Mouse (Mus musculus): ENCODE results near the gene Gm4353. TPM values are rescaled to one million over a fixed set of nuclear protein-coding genes. Genes with fewer than 3 reads are reported as not detected.
"Not testable (repeated sequence)": the region's sequence is repeated elsewhere in the genome, so short reads cannot be mapped to it uniquely, and the experiment has no call there.

The Gm4353 gene
- 1 to 10 TPM; 2.0 to 2.7 TPM for total RNA-seq (2021)
- long read RNA-seq, experiment 1: 0 reads
- long read RNA-seq, experiment 2, partial matches to known transcripts: 0 of 1 reads
- long read RNA-seq, experiment 2, other reads (novel, unspliced or antisense): 1 of 1 reads

- not testable (repeated sequence) for DNase-seq (ENCODE audit: low spot score in 2 of 2)
Measured at GRCm38 (mm10) chr7:116084366-116084765, at the start of gene Gm4353. Gm4353 (minus strand) TSS chr7:116084635.

- peak; percentile 60 to 78 for DNase-seq (ENCODE audit: low spot score in 2 of 2)
Measured at GRCm38 (mm10) chr7:116132078-116132477, 47.6 kb upstream of the Gm4353 start.

GRCm38 (mm10) chr7:116131390-116131789, 47.0 kb upstream of the Gm4353 start:
- DNase-seq (ENCODE audit: low spot score in 2 of 2): no peak

- DNase-seq (ENCODE audit: low spot score in 2 of 2): no peak
Measured at GRCm38 (mm10) chr7:116129374-116129773, 44.9 kb upstream of the Gm4353 start.

- DNase-seq (ENCODE audit: low spot score in 2 of 2): no peak
Measured at GRCm38 (mm10) chr7:116128286-116128685, 43.9 kb upstream of the Gm4353 start.

GRCm38 (mm10) chr7:116127052-116127451, 42.6 kb upstream of the Gm4353 start:
- DNase-seq (ENCODE audit: low spot score in 2 of 2): no peak

- no peak for DNase-seq (ENCODE audit: low spot score in 2 of 2)
Measured at GRCm38 (mm10) chr7:116125671-116126070, 41.2 kb upstream of the Gm4353 start.

- no peak for DNase-seq (ENCODE audit: low spot score in 2 of 2)
Measured at GRCm38 (mm10) chr7:116124057-116124456, 39.6 kb upstream of the Gm4353 start.

GRCm38 (mm10) chr7:116123597-116123985, 39.2 kb upstream of the Gm4353 start:
- DNase-seq (ENCODE audit: low spot score in 2 of 2): no peak

- DNase-seq (ENCODE audit: low spot score in 2 of 2): no peak
Measured at GRCm38 (mm10) chr7:116122981-116123596, 38.7 kb upstream of the Gm4353 start.

GRCm38 (mm10) chr7:116121202-116121601, 36.8 kb upstream of the Gm4353 start:
- DNase-seq (ENCODE audit: low spot score in 2 of 2): no peak

- no peak for DNase-seq (ENCODE audit: low spot score in 2 of 2)
Measured at GRCm38 (mm10) chr7:116120737-116121136, 36.3 kb upstream of the Gm4353 start.

GRCm38 (mm10) chr7:116119306-116119857, 34.9 kb upstream of the Gm4353 start:
- DNase-seq (ENCODE audit: low spot score in 2 of 2): no peak

- peak in 1 of 2 experiments; percentile 10 for DNase-seq (ENCODE audit: low spot score in 2 of 2)
Measured at GRCm38 (mm10) chr7:116115991-116116390, 31.6 kb upstream of the Gm4353 start.

- DNase-seq (ENCODE audit: low spot score in 2 of 2): peak in 1 of 2 experiments; percentile 12
Measured at GRCm38 (mm10) chr7:116115216-116115930, 30.9 kb upstream of the Gm4353 start.

GRCm38 (mm10) chr7:116111546-116111945, 27.1 kb upstream of the Gm4353 start:
- no peak for DNase-seq (ENCODE audit: low spot score in 2 of 2)

- DNase-seq (ENCODE audit: low spot score in 2 of 2): no peak
Measured at GRCm38 (mm10) chr7:116110661-116111060, 26.2 kb upstream of the Gm4353 start.

- no peak for DNase-seq (ENCODE audit: low spot score in 2 of 2)
Measured at GRCm38 (mm10) chr7:116103091-116103490, 18.7 kb upstream of the Gm4353 start.

- DNase-seq (ENCODE audit: low spot score in 2 of 2): no peak
Measured at GRCm38 (mm10) chr7:116099952-116100528, 15.6 kb upstream of the Gm4353 start.

GRCm38 (mm10) chr7:116093466-116093850, 9.0 kb upstream of the Gm4353 start:
- no peak for DNase-seq (ENCODE audit: low spot score in 2 of 2)

GRCm38 (mm10) chr7:116092710-116093465, 8.5 kb upstream of the Gm4353 start:
- peak; percentile 83 to 93 for DNase-seq (ENCODE audit: low spot score in 2 of 2)
